Mouse (Mus musculus) left cerebral cortex, adult 2 months (tissue): ENCODE measurements around the gene Pnlip. TPM values are rescaled to one million over a fixed set of nuclear protein-coding genes. Genes with fewer than 3 reads are reported as not detected.

Experiments used
- DNase-seq, 2 experiments: peaks; one replicate each; pipeline ENCODE4 v3.0.0; 2021 to 2022; ENCODE audit warnings: low spot score in 2 of 2, mixed read lengths in 1 of 2; ENCODE audit errors: extremely low spot score in 1 of 2
- H3K27ac ChIP-seq: fragments of 200-600 bp; 2 replicates; pipeline ENCODE4 v1.8.1; 2022
- H3K4me3 ChIP-seq: fragments of 200-600 bp; 2 replicates; pipeline ENCODE4 v1.8.1; 2022
- CTCF ChIP-seq: fragments of 200-600 bp; IDR thresholded peaks from 2 replicates; pipeline ENCODE4 v1.8.1; 2022; ENCODE audit warnings: antibody characterized with exemption, mild to moderate bottlenecking, moderate library complexity
- intact Hi-C: fragments of 180-260 bp; cut with DNase I; formaldehyde crosslinking; loops from one replicate; pipeline ENCODE4 v1.15.1; 2025
- total RNA-seq, 2 experiments: library from RNA; stranded (reverse); gene quantifications; 2 replicates each; pipeline ENCODE4 v1.2.3; 2021

The Pnlip gene
- total RNA-seq, 2 experiments from 2014 or later: 3.0 to 3.2 TPM

- intact Hi-C loops: no loop called here
- DNase-seq: no peak
- Histone ChIP-seq H3K4me3 (no peak overlapping the region), H3K27ac (no peak overlapping the region)
- no peak for TF ChIP-seq CTCF
Measured at GRCm38 (mm10) chr19:58663317-58663716, 11.0 kb downstream of the Pnlip start.

- intact Hi-C loops: no loop called here
- no peak for DNase-seq
- Histone ChIP-seq H3K4me3 (no peak overlapping the region), H3K27ac (no peak overlapping the region)
- TF ChIP-seq CTCF: no peak
Measured at GRCm38 (mm10) chr19:58664901-58665300, 12.6 kb downstream of the Pnlip start.

- Histone ChIP-seq H3K27ac (no peak overlapping the region), H3K4me3 (no peak overlapping the region)
- intact Hi-C loops: no loop called here
- DNase-seq: no peak
- no peak for TF ChIP-seq CTCF
Measured at GRCm38 (mm10) chr19:58674644-58675043, 22.3 kb downstream of the Pnlip start.

- no peak for TF ChIP-seq CTCF
- Histone ChIP-seq H3K27ac (no peak overlapping the region), H3K4me3 (no peak overlapping the region)
- intact Hi-C loops: no loop called here
- no peak for DNase-seq
Measured at GRCm38 (mm10) chr19:58677117-58677516, 24.8 kb downstream of the Pnlip start.

GRCm38 (mm10) chr19:58688933-58689332, 36.6 kb downstream of the Pnlip start:
- no peak overlapping the region for H3K27ac ChIP-seq
- intact Hi-C loops: no loop called here
- H3K4me3 ChIP-seq: no peak overlapping the region
- TF ChIP-seq CTCF: no peak
- no peak for DNase-seq

- no peak for TF ChIP-seq CTCF
- intact Hi-C loops: no loop called here
- Histone ChIP-seq H3K27ac (no peak overlapping the region), H3K4me3 (no peak overlapping the region)
- DNase-seq: no peak
Measured at GRCm38 (mm10) chr19:58695314-58695713, 43.0 kb downstream of the Pnlip start.

GRCm38 (mm10) chr19:58696235-58696634, 43.9 kb downstream of the Pnlip start:
- intact Hi-C loops: no loop called here
- no peak for DNase-seq
- no peak overlapping the region for H3K27ac ChIP-seq
- H3K4me3 ChIP-seq: no peak overlapping the region
- no peak for TF ChIP-seq CTCF

GRCm38 (mm10) chr19:58704556-58704955, 52.3 kb downstream of the Pnlip start:
- Histone ChIP-seq H3K4me3 (no peak overlapping the region), H3K27ac (no peak overlapping the region)
- DNase-seq: no peak
- no peak for TF ChIP-seq CTCF
- intact Hi-C loops: no loop called here

GRCm38 (mm10) chr19:58708611-58709010, 56.3 kb downstream of the Pnlip start:
- Histone ChIP-seq H3K27ac (no peak overlapping the region), H3K4me3 (no peak overlapping the region)
- DNase-seq: no peak
- intact Hi-C loops: no loop called here
- TF ChIP-seq CTCF: no peak

GRCm38 (mm10) chr19:58717925-58718324, 65.6 kb downstream of the Pnlip start:
- no peak overlapping the region for H3K4me3 ChIP-seq
- intact Hi-C loops: no loop called here
- H3K27ac ChIP-seq: no peak overlapping the region
- no peak for DNase-seq
- TF ChIP-seq CTCF: no peak

- no peak for TF ChIP-seq CTCF
- H3K4me3 ChIP-seq: no peak overlapping the region
- intact Hi-C loops: no loop called here
Measured at GRCm38 (mm10) chr19:58720439-58720838, 68.1 kb downstream of the Pnlip start.

GRCm38 (mm10) chr19:58726551-58726950, 74.3 kb downstream of the Pnlip start:
- no peak overlapping the region for H3K27ac ChIP-seq
- no peak for DNase-seq
- TF ChIP-seq CTCF: no peak
- no peak overlapping the region for H3K4me3 ChIP-seq
- intact Hi-C loops: no loop called here

More at GRCm38 (mm10) chr19:58720439-58720838, 68.1 kb downstream of the Pnlip start:
- H3K27ac ChIP-seq: no peak overlapping the region
- no peak for DNase-seq

GRCm38 (mm10) chr19:58727756-58728155, 75.5 kb downstream of the Pnlip start:
- no peak overlapping the region for H3K4me3 ChIP-seq
- no peak overlapping the region for H3K27ac ChIP-seq
- intact Hi-C loops: no loop called here
- TF ChIP-seq CTCF: no peak
- DNase-seq: no peak
